16 mouse cellular contexts compared by ENCODE assay signal in the genomic region with DNA sequence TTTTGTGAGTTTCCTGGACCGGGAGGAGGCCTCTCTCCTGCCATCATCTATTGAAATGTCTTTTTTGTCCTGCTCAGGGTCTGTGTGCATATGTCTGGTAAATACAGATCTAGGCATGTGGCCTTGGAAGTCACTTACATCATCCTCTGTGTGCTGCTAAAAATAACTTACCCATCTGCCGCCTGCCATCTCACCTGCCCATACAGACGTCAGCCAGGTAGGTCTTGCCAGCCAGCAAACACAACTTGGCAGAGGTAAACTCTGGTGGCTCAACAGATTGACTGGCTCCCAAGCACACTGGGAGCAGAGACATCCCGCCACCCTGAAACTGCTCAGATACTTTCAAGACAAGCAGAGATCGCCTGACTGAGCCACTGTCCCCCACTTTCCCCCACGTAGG.
DNase-seq lines count a peak whose midpoint lies in the region.
"Had no signal": no experiment of that assay in that cellular context is flagged by ENCODE, and none has a peak within 500 bp of the region (broad histone marks: within the 10 kb centered on the region; RNA-seq: fewer than 3 reads in every experiment).

No protein-coding gene starts in this region.

- intact Hi-C loops in left cerebral cortex, postnatal 10 days (cut with DNase I): no loop called here

- peak; percentile 9 for DNase-seq in layer of hippocampus, adult 9-11 months
- no peak for DNase-seq in layer of hippocampus, adult 11-12 months (ENCODE audit: low spot score)
- DNase-seq in cerebellum, adult 11-12 months: peak; percentile 97
- DNase-seq in cerebellum, adult 9-10 months: peak; percentile 98
- peak; percentile 89 to 93 for DNase-seq in cerebellum, postnatal 25 days
- no peak for DNase-seq in left cerebral cortex, postnatal 10 days (ENCODE audit: extremely low spot score in 1 of 2, low spot score in 2 of 2)
- DNase-seq in thymus, postnatal 4 days: no peak
- DNase-seq in testis, postnatal 10 days (ENCODE audit: low spot score): no peak
- DNase-seq: adrenal gland, adult 2 months; adrenal gland, postnatal 25 days; embryo, embryonic 11 days; gastrocnemius, postnatal 10 days; heart, adult 18-20 months; heart, postnatal 10 days; heart, postnatal 4 days; kidney, adult 18-20 months had no signal

Comparison
In these comparisons a context has a peak if more than half of its experiments do, and no peak if none do; other contexts are left out.
1. DNase-seq: peak in layer of hippocampus, adult 9-11 months (single experiment), cerebellum, adult 11-12 months (single experiment), cerebellum, adult 9-10 months (single experiment) and cerebellum, postnatal 25 days (2 of 2); none in layer of hippocampus, adult 11-12 months (single experiment), left cerebral cortex, postnatal 10 days (0 of 2), thymus, postnatal 4 days (single experiment) and testis, postnatal 10 days (single experiment).